Mouse (Mus musculus): ENCODE measurements around the gene Morf4l1.

DNA sequence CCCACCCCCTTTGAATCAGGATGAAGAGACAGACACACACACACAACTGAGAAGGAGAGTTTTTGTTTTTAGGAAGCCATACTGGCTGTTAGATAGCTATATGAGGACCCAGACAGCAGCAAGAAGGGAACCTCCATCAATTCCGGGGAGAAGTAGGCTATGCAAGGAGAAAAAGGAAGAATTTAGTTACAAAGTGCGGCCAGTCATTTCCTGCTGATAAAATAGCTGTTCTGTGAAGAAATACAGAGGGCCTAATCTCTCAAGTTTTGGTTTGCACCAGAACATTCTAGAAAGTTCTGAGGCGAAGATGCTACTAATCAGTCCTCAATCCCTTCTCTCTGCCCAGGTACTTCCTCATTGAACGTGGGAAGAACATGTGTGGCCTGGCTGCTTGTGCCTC, 39.2 kb downstream of the Morf4l1 start:
- TF ChIP-seq CTCF (IDR thresholded peaks at IDR 0.05; ENCODE audit: extremely low read depth, insufficient read depth, low read length) (no peak), POLR2A (IDR thresholded peaks at IDR 0.05; ENCODE audit: extremely low read depth, insufficient read depth, low read length) (no peak)

Measured in cortical plate, adult 2 months (tissue).